Mouse (Mus musculus): ENCODE results near the gene Ccdc187.

- TF ChIP-seq CTCF (IDR thresholded peaks at IDR 0.05; ENCODE audit: extremely low read depth, insufficient read depth, insufficient read length, insufficient replicate concordance) (no peak), POLR2A (IDR thresholded peaks at IDR 0.05; ENCODE audit: low read depth, low read length) (no peak)
Measured at GRCm38 (mm10) chr2:26342044-26342443, 47.7 kb upstream of the Ccdc187 start.
